Mouse (Mus musculus) bone marrow macrophage, adult 2 months (primary cell): ENCODE results near the gene Gm9507.

ENCODE experiments used
- CTCF ChIP-seq: IDR thresholded peaks from 2 replicates; pipeline ENCODE4 v1.5.1; 2012; ENCODE audit warnings: low read depth, mild to moderate bottlenecking, low read length, moderate library complexity
- POLR2A ChIP-seq: IDR thresholded peaks from 2 replicates; pipeline ENCODE4 v1.6.1; 2012; ENCODE audit warnings: mild to moderate bottlenecking, low read depth, low read length, borderline replicate concordance

DNA sequence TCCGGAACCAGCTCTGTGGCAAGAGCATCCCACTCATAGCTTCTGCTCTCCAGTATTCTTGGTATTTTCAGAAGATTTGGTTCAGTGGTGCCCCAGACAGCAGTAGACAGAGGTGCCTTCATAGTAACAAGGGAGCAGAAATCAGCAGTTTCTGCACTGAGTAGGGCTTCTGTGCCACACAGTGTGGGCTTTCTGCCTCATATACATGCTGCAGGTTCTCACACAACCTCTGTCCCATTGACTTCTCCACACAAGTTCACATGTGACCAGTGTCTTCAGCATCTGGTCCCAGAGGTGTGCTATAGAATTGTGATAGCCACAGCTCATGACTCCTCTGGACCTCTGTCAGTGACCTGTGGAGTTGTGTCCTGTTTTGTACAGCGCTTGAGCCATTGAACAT is 23.0 kb downstream of the Gm9507 start:
- no peak for TF ChIP-seq CTCF
- no peak for TF ChIP-seq POLR2A
